Mouse (Mus musculus): ENCODE measurements at regions not wholly inside any gene's neighbourhood (a gene's known extent, or its start where the extent isn't known, plus 50 kb on each side); places are given as distances from the start of the nearest gene placed in this dataset.

GRCm38 (mm10) chr5:44341457-44342014, 115.1 kb upstream of the Tapt1 start:
- H3K4me2 ChIP-seq (ENCODE audit: low read length), result no peak overlapping the region
- no peaks in the 10 kb centered on the region for H3K4me1 ChIP-seq (replicated peaks; ENCODE audit: control insufficient read depth, insufficient read depth, low read length)
- no peak for ATAC-seq
- H3K4me3 ChIP-seq (replicated peaks; ENCODE audit: low read length), result no peak overlapping the region
- H3K27me3 ChIP-seq (replicated peaks; ENCODE audit: control insufficient read depth, insufficient read depth, low read length), result no peaks in the 10 kb centered on the region
- no peaks in the 10 kb centered on the region for H3K9me3 ChIP-seq (ENCODE audit: control insufficient read depth, low read length)
- no peak overlapping the region for H3K27ac ChIP-seq (ENCODE audit: low read length)
- H3K9ac ChIP-seq (replicated peaks; ENCODE audit: low read depth, low read length), result no peak overlapping the region
- WGBS, result 93% methylated on average over 2 of the region's 2 CpGs
- H3K36me3 ChIP-seq (ENCODE audit: control insufficient read depth, insufficient read depth), result no peaks in the 10 kb centered on the region

- no peaks in the 10 kb centered on the region for H3K4me1 ChIP-seq (replicated peaks; ENCODE audit: control insufficient read depth, insufficient read depth, low read length)
- H3K27me3 ChIP-seq (replicated peaks; ENCODE audit: control insufficient read depth, insufficient read depth, low read length), result no peaks in the 10 kb centered on the region
- H3K36me3 ChIP-seq (ENCODE audit: control insufficient read depth, insufficient read depth), result no peaks in the 10 kb centered on the region
- WGBS, result 91% methylated on average over 4 of the region's 4 CpGs
- ATAC-seq, result no peak
- no peak overlapping the region for H3K4me2 ChIP-seq (ENCODE audit: low read length)
- no peak overlapping the region for H3K27ac ChIP-seq (ENCODE audit: low read length)
- H3K9ac ChIP-seq (replicated peaks; ENCODE audit: low read depth, low read length), result no peak overlapping the region
- no peaks in the 10 kb centered on the region for H3K9me3 ChIP-seq (ENCODE audit: control insufficient read depth, low read length)
- no peak overlapping the region for H3K4me3 ChIP-seq (replicated peaks; ENCODE audit: low read length)
Measured at GRCm38 (mm10) chr5:44338662-44339061, 112.2 kb upstream of the Tapt1 start.

GRCm38 (mm10) chr5:44335756-44336155, 109.3 kb upstream of the Tapt1 start:
- no peak overlapping the region for H3K4me2 ChIP-seq (ENCODE audit: low read length)
- H3K4me3 ChIP-seq (replicated peaks; ENCODE audit: low read length), result no peak overlapping the region
- ATAC-seq, result no peak

GRCm38 (mm10) chr5:44319626-44320025, 93.2 kb upstream of the Tapt1 start:
- Histone ChIP-seq H3K27me3 (replicated peaks; ENCODE audit: control insufficient read depth, insufficient read depth, low read length) (no peaks in the 10 kb centered on the region), H3K4me2 (ENCODE audit: low read length) (no peak overlapping the region), H3K9me3 (ENCODE audit: control insufficient read depth, low read length) (no peaks in the 10 kb centered on the region), H3K27ac (ENCODE audit: low read length) (no peak overlapping the region), H3K9ac (replicated peaks; ENCODE audit: low read depth, low read length) (no peak overlapping the region), H3K4me3 (replicated peaks; ENCODE audit: low read length) (no peak overlapping the region), H3K36me3 (ENCODE audit: control insufficient read depth, insufficient read depth) (no peaks in the 10 kb centered on the region), H3K4me1 (replicated peaks; ENCODE audit: control insufficient read depth, insufficient read depth, low read length) (no peaks in the 10 kb centered on the region)
- 87% methylated on average over 1 of the region's 1 CpGs for WGBS
- no peak for ATAC-seq

More at GRCm38 (mm10) chr5:44335756-44336155, 109.3 kb upstream of the Tapt1 start:
- Histone ChIP-seq H3K9me3 (ENCODE audit: control insufficient read depth, low read length) (no peaks in the 10 kb centered on the region), H3K9ac (replicated peaks; ENCODE audit: low read depth, low read length) (no peak overlapping the region), H3K27me3 (replicated peaks; ENCODE audit: control insufficient read depth, insufficient read depth, low read length) (no peaks in the 10 kb centered on the region), H3K27ac (ENCODE audit: low read length) (no peak overlapping the region), H3K4me1 (replicated peaks; ENCODE audit: control insufficient read depth, insufficient read depth, low read length) (no peaks in the 10 kb centered on the region), H3K36me3 (ENCODE audit: control insufficient read depth, insufficient read depth) (no peaks in the 10 kb centered on the region)
- 93% methylated on average over 5 of the region's 5 CpGs for WGBS

GRCm38 (mm10) chr5:44306769-44307557, 80.5 kb upstream of the Tapt1 start:
- Histone ChIP-seq H3K4me3 (replicated peaks; ENCODE audit: low read length) (no peak overlapping the region), H3K9ac (replicated peaks; ENCODE audit: low read depth, low read length) (no peak overlapping the region), H3K9me3 (ENCODE audit: control insufficient read depth, low read length) (no peaks in the 10 kb centered on the region), H3K36me3 (ENCODE audit: control insufficient read depth, insufficient read depth) (no peaks in the 10 kb centered on the region), H3K27ac (ENCODE audit: low read length) (no peak overlapping the region), H3K4me1 (replicated peaks; ENCODE audit: control insufficient read depth, insufficient read depth, low read length) (no peaks in the 10 kb centered on the region; the same call in 1 of the 2 replicates), H3K27me3 (replicated peaks; ENCODE audit: control insufficient read depth, insufficient read depth, low read length) (no peaks in the 10 kb centered on the region), H3K4me2 (ENCODE audit: low read length) (no peak overlapping the region)
- 0 out of 2 replicates have a peak, but pooled peaks have one; percentile 7 for ATAC-seq
- 16% methylated on average over 16 of the region's 16 CpGs for WGBS

- H3K36me3 ChIP-seq (ENCODE audit: control insufficient read depth, insufficient read depth), result no peaks in the 10 kb centered on the region
- WGBS, result 27% methylated on average over 14 of the region's 14 CpGs
- no peaks in the 10 kb centered on the region for H3K9me3 ChIP-seq (ENCODE audit: control insufficient read depth, low read length)
- no peak overlapping the region for H3K27ac ChIP-seq (ENCODE audit: low read length)
- peak; percentile 74 for ATAC-seq
- H3K4me3 ChIP-seq (replicated peaks; ENCODE audit: low read length), result no peak overlapping the region
- H3K9ac ChIP-seq (replicated peaks; ENCODE audit: low read depth, low read length), result no peak overlapping the region
- no peaks in the 10 kb centered on the region for H3K27me3 ChIP-seq (replicated peaks; ENCODE audit: control insufficient read depth, insufficient read depth, low read length)
- no peaks in the 10 kb centered on the region; the same call in 1 of the 2 replicates for H3K4me1 ChIP-seq (replicated peaks; ENCODE audit: control insufficient read depth, insufficient read depth, low read length)
- peak overlapping the region; percentile 25; the same call in 1 of the 2 replicates for H3K4me2 ChIP-seq (ENCODE audit: low read length)
Measured at GRCm38 (mm10) chr5:44303886-44304855, 77.7 kb upstream of the Tapt1 start.

GRCm38 (mm10) chr5:44284384-44284783, 58.0 kb upstream of the Tapt1 start:
- 9% methylated on average over 5 of the region's 5 CpGs for WGBS
- Histone ChIP-seq H3K4me1 (replicated peaks; ENCODE audit: control insufficient read depth, insufficient read depth, low read length) (no peaks in the 10 kb centered on the region), H3K36me3 (ENCODE audit: control insufficient read depth, insufficient read depth) (no peaks in the 10 kb centered on the region), H3K27ac (ENCODE audit: low read length) (no peak overlapping the region), H3K9ac (replicated peaks; ENCODE audit: low read depth, low read length) (no peak overlapping the region), H3K27me3 (replicated peaks; ENCODE audit: control insufficient read depth, insufficient read depth, low read length) (no peaks in the 10 kb centered on the region), H3K4me2 (ENCODE audit: low read length) (no peak overlapping the region), H3K9me3 (ENCODE audit: control insufficient read depth, low read length) (no peaks in the 10 kb centered on the region), H3K4me3 (replicated peaks; ENCODE audit: low read length) (no peak overlapping the region)
- peak; percentile 84 for ATAC-seq
